Mouse (Mus musculus) NIH3T3 (cell line): ENCODE data around the gene Gm14443.
"Not testable (repeated sequence)": the region's sequence is repeated elsewhere in the genome, so short reads cannot be mapped to it uniquely, and the experiment has no call there.

ENCODE experiments used
- DNase-seq: peaks from one replicate; pipeline ENCODE4 v3.0.0-alpha.2; 2012; ENCODE audit warnings: low read depth

Gm14443 gene

DNA sequence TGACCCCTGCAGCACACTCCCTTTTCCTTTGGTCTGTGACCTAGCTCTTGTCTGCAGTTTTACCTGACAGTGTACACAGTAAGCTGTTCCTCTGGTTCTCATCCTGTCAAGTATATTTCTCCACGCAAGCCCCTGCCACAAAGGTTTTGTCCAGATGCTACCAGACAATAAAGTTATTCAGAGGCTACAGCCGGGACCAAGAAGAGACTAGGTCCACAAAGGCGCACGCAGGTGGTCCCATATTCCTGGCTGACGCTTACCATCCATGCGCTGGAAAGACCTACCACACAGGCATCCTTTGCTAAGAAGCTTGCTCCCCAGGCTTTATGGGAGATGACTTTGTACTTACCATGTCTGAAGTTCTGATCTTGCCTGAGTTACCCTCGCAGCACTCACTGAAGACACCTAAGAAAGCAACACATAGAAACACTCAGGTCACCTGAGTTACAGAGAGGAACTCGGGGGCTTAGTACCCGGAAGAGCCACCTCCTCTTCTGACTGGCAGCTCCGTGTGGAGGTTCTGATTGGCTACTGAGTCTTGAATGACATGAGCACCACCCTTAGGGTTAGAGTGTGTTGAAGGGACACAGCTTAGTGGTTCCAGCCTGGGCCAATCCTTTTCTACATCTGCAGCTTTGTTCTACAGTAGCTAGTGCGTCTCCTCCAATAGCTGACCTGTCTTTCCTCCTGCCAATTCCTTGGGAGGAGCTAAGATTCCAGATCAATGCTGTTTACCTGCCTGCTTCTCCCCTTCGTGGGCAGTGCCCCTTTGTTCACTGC is at the start of gene Gm14443:
Gene Gm14443, minus strand, starts transcription at position 471 of the 780 bp plus-strand sequence.
- peak; percentile 48 for DNase-seq

DNA sequence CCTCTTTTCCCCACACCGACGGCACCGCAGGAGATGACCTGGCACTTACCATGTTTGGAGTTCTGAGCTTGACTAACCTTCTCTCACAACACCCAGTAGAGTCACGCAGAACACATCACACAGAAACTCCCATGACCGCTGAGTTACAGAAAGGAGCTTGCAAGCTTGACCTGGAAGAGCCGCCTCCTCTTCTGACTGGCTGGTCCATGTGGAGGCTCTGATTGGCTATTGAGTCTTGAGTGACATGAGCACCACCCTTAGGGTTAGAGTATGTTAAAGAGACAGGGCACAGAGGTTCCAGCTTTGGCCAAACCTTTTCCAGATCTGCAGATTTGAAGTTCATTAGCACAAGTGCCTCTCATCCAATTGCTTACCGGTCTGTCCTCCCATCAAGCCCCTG is 31.1 kb upstream of the Gm14443 start, which contains the start of gene Gm14391:
Gene Gm14391, minus strand, starts transcription at position 186 of the 400 bp plus-strand sequence.
- DNase-seq, result not testable (repeated sequence)

DNA sequence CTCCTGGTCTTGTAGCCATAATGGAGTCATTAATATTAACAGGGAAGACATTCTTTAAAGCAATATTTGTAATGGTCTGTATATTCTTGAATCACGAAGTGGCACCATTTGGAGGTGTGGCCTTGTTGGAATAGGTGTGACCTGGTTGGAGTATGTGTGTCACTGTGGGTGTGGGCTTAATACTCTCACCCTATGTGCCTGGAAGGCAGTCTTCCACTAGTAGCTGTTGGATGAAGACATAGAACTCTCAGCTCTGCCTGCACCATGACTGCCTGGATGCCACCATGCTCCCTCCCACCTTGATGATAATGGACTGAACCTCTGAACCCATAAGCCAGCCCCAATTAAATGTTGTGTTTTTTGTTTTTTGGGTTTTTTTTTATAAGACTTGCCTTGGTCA is 3.3 kb upstream of the Gm14443 start:
- not testable (repeated sequence) for DNase-seq

DNA sequence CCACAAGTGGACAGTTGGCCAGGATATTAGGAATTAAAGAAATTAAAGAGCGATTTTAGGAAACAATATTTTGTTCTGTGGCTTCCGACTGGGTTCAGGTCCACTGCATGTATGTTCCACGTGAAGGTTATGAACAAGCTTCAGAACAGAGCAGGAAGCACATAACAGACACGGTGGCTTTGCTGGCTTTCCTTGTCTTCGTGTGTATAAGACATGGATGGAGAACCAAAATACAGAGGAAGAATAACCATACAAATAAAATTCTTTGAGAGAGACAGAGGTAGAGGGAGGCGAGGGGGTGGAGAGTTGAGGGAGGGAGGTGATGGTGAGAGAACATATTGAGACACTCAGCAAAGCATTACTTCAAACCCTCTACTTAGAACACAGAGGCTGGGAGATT is 641 bp upstream of the Gm14443 start:
- DNase-seq, result no peak

DNA sequence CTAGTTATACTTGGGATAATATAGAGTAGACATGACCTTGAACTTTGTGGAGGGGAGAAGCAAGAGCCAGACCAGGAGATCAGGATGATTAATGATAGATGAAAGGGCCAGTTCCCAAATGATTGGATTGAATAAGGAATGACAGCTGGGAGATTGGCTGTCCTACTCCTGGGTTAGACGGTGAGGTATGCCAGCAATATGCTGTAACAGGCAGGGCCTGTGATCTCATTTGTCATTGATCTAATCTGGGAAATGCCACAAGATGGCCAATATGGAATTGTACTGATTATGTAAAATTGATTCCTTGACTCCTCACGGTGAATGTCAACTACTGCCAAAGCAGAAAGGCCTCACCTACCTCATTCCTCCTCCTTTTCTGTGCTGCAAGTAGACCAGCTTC is 1.6 kb downstream of the Gm14443 start:
- not testable (repeated sequence) for DNase-seq

DNA sequence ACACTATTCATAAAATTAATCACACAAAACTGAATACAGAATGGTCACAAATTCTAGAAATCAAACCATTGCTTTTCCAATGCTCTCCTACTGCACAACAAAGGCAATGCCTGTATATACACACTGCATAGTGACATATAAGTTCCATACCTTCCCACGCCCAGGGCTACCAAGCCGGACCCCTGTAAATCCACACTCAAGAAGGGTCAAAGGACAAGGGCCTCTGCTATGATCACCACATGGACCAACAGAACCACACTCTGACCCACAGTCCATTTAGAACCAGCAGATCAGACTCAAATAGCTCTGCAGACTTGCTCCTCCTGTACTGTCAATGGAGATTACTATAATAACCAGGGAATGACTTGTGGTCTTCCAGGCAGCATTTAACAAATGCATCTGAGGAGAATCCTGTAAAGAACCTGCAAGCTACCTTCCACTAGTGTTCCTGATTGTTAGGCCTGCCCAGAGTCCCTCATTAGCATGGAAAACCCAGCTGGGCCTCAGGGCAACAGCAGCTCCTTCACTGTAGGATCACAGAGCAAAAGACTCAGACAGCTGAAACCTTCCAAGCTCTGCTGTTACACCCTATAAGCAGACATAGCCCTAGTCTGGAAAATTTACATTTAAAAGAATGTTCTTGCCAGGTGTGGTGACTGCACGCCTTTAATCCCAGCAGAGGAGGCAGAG is 2.6 kb downstream of the Gm14443 start:
- DNase-seq, result not testable (repeated sequence)

DNA sequence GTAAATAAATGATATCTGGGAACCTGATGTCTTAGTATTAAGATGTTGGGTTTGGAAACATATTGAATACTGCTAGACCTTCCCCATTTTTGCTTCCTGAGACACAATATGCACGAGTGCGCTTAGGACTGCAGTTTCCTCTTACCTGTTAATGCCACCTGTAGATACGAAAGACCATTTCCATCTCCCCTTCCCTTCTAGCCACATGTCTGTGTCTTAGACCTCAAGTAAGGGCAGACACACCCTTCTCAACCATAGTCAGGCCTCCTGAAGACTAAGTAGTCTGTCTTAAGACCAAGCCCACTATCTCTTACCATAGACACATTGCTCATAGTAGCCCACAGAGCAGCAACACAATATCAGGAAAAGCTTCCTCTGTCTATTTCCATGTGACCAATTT is 3.5 kb downstream of the Gm14443 start:
- DNase-seq, result no peak

DNA sequence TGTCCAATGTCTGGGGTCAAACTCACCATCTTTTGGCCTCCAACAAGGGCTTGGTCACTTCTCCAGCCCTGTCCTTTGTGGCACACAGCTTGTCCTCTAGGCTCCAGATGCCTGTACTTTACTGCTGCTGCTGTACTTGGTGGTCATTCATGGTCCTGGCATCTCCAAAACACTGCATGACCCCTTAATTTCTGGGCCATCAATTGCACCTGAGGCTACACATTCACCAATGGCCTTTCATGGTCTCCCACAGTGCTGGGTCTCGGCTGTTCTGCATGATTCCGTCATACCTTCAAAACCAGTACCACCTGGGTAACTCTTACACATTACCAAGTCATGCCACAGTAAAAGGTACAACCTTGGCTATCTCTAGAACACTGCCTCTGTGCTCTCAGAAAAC is 8.8 kb downstream of the Gm14443 start:
- not testable (repeated sequence) for DNase-seq

DNA sequence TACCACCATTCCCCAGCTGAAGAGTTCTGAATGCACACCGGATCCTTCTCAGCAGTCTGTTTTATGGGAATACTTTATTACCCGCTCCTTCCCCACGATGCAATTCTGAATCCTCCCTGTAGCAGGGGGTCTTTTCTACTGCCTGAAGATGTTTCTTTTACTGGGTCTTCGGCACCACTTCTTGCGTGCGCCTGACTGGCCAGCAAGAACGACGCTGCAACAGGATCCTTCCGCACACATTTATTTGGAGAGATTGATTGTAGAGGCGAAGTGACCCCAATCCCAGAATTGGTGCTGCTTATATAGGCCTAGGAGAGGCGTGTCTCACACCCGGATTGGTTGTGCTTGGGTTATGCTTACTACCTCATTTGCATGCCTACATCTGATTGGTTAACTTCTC is 10.6 kb downstream of the Gm14443 start:
- not testable (repeated sequence) for DNase-seq

DNA sequence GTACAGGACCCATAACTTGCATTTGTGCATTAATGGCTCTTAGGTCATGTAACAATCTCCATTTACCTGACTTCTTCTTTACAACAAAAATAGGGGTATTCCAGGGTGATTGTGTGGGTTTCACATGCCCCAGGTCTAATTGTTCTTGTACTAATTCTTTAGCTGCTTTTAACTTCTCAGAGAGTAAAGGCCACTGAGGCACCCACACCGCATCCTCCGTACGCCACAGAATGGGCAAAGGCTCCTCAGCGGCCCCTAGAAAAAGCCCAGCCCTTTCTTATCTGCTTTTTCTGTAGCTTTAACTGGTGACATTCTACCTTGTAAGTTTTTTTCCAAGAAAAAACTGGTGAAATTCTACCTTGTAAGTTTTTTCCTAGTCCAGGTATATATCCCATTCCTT is 14.2 kb downstream of the Gm14443 start:
- not testable (repeated sequence) for DNase-seq

DNA sequence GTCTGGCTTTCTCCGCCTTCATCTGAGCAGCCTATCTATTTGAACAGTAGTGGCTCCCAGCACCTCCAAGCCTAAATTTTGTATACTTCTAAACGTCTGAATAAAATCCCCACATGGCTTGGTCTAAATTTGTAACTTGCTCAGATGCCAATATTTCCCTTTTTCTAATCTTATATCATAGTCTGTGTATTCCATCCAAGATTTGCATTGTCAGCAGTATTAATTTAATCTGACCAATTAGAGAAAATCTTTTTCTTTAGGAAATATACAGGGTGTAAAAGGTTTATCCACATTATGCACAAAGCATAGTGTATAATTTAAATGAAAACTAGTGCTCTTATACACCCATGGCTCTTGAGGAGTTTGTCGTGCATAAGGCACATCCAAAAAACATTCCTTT is 17.0 kb downstream of the Gm14443 start:
- DNase-seq, result no peak

DNA sequence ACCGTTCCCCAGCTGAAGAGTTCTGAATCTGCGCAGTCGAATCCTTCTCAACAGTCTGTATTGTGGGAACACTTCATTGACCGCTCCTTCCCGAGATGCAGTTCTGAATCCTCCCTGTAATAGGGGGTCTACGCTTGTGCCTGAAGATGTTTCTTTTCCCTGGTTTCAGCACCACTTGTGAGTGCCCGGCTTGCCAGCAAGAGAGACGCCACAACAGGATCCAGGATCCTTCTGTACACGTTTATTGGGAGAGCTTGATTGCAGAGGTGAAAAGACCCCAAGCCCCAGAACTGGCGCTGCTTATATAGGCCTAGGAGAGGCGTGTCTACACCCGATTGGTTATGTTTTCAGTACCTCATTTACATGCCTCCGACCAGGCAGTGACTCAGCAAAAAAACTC is 19.0 kb downstream of the Gm14443 start:
- DNase-seq, result no peak

DNA sequence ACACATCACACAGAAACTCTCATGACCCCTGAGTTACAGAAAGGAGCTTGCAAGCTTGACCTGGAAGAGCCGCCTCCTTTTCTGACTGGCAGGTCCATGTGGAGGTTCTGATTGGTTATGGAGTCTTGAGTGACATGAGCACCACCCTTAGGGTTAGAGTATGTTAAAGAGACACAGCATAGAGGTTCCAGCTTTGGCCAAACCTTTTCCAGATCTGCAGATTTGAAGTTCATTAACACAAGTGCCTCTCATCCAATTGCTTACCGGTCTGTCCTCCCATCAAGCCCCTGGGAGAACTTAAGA is 33.7 kb downstream of the Gm14443 start, which contains the start of gene Gm14399:
Gene Gm14399, minus strand, starts transcription at position 20 of the 303 bp plus-strand sequence.
- not testable (repeated sequence) for DNase-seq

DNA sequence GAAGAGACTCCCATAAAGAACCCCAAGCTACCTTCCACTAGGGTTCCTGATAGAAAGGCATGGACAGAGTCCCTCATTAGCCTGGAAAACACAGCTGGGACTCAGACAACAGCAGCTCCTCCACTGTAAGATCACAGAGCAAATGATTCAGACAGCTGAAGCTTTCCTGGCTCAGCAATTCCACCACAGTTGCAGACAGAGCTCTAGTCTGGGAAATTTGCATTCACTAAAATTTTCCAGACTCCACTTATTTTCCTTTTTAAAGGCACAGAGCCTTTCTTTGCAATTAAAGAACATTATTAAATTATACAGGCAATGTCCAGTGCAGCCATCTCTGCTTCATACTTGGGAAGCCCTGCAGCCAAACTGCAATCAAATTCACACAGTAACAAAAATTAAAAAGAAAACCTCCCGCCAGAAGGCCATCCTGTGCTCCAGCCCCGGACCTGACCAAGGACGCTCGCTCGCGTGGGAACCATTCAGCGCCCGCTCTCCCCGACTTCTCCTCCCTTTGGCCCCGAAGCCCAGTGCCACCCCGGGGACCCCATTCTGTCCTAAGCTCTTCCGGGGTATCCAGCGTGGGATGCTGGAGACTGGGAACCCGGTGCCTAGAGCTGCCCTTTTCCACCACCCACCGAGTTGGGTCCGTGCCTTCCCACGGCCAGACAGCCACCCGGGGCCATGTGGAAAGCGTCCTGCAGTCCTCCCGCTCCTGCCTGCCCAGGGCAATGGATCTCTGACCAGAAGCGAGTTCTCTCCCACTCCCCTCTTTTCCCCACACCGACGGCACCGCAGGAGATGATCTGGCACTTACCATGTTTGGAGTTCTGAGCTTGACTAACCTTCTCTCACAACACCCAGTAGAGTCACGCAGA is 34.3 kb downstream of the Gm14443 start:
- DNase-seq, result not testable (repeated sequence)

DNA sequence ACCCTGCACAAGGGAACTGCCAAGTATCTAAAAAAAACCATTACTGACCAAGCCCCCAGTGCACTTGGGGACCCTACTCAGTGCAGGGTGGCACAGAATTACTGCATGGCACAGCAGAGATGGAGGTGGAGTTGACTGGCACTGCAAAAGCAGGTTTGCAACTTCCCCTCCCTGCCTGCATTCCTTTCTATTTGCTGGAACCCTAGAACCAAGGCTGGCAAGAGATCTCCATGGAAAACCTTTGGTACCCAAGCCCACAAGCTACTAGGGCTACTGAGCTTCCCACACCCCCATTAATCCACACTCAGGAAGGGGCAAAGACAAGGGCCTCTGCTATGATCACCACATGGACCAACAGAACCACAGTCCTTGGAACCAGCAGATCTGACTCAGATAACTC is 35.0 kb downstream of the Gm14443 start:
- DNase-seq, result not testable (repeated sequence)
